Mouse (Mus musculus): ENCODE results near the gene Cnp. TPM values are rescaled to one million over a fixed set of nuclear protein-coding genes. Genes with fewer than 3 reads are reported as not detected.
"Not testable (repeated sequence)": the region's sequence is repeated elsewhere in the genome, so short reads cannot be mapped to it uniquely, and the experiment has no call there.

Cnp gene
- polyA plus RNA-seq (2016; fragmentation: Nextera tagmentation; extraction: Ambion mirVana), result 22.7 and 27.3 TPM in 2 replicates

DNA sequence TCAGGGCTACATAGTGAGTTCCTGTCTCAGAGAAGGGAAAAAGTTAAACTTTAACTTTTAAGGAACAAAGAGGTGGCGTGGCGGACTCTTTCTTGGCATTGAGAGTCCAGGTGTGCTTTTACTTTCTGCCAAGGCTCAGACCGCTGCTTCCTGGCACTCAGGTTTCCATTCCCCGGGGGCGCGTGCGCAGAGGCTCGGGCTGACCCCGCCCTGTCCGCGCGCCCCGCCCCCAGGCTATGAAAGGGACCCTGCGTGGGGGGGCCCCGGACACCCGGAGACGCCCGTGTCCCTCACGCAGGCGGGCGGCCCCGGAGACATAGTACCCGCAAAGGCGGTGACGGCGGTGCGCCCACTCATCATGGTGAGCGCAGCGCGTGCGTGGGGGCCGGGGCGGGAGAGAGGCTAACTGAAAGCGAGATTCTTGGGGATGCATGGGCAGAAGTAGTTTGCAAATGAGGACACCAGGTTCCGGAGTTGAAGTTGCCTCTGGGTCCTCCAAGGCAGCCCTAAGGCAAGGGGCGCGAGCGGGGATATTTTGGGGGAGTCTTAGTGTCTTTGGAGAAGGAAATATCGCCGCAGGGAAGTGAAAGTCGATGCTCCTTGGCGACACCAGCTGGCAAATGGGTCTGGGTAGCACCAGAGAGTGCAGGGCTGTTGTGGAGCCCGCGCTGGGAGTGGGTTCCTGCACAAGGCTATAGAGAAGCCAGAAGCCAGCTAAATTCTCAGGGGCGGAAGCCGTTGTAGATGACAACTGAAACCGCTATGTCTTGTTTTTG lies at the start of gene Cnp:
Gene Cnp, plus strand, starts transcription at position 197 of the 776 bp plus-strand sequence.
- peaks cover 45% of the 10 kb centered on the region for H3K4me1 ChIP-seq (replicated peaks)
- peak within 1 kb of the TSS; percentile 88 for H3K27ac ChIP-seq
- peaks cover 25% of the 10 kb centered on the region for H3K27me3 ChIP-seq (ENCODE audit: insufficient read depth, poor library complexity, severe bottlenecking)
- peaks cover 37% of the 10 kb centered on the region for H3K36me3 ChIP-seq
- WGBS, result 3% methylated on average over 47 of the region's 47 CpGs
- H3K9me3 ChIP-seq, result no peaks in the 10 kb centered on the region
- DNase-seq (ENCODE audit: low spot score), result peak; percentile 63
- peak within 1 kb of the TSS; percentile 69 for H3K4me3 ChIP-seq

DNA sequence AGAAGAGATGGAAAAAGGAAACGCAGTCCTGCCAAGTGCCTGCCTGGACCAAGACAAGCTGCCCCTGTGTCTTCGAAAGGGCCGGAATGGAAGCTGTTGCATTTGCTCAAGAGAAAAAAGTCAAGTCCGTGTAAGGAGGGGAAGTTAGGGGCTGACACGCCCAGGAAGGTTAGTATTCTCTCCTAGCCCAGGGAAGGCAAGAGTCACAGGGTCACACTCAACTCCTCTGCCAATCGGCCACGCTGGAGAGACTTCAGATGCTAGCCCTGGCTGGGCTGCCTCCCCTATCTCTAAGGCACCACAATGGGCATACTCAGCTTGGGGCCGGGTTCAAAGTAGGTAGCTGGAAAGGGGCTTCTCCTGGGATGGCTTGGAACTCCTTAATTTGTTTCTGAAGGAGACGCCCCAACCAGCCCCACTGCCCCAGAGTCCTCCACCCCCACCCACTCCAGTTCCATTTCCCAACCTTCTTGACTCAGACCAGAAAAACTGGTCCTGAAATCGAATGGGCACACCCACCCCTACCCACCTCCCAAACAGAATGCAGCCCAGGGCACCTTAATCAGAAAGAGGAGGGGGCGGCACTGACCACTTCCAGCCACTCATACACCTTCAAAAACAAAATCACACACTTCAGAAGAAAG lies 49.6 kb upstream of the Cnp start:
- Histone ChIP-seq H3K27ac (peak overlapping the region; percentile 95), H3K4me1 (replicated peaks) (peaks cover 43% of the 10 kb centered on the region), H3K9me3 (no peaks in the 10 kb centered on the region), H3K4me3 (peak overlapping the region; percentile 86), H3K36me3 (peaks cover 51% of the 10 kb centered on the region), H3K27me3 (ENCODE audit: insufficient read depth, poor library complexity, severe bottlenecking) (no peaks in the 10 kb centered on the region)
- DNase-seq (ENCODE audit: low spot score), result no peak
- 41% methylated on average over 11 of the region's 11 CpGs for WGBS

DNA sequence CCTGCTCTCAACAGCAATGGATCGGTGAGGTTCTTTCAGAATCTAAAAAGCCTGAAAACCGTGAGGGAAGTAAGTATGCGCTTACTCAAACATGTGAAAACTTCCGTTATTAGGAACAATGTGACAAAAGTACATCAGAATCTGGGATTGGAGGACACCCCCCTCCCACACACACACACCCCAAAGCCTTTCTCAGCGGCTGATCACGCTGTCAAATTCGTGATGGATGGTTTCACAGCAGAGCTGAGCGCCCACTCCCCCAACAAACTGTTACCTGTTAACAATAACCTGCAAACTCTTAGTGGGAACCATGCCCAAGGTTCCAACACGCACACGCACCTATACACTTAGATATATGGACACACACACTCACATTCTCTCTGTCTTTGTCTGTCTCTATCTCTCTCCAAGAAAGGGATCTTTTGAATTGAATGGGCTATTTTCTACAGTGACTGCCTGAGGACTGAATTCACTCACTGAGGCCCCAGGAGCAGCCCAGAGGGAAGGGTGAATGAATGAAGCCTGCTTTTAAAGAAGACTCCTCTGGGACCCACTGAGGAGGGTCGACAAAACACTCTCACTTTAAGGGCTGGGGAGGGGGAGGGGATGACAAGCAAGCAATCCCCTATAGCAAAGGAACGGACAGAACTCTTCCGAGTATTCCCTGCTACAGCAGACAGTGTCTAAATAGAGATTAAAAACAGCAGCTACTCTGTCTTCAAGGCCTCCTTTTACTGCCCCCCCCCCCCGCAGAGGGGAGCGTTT lies 48.5 kb upstream of the Cnp start:
- Histone ChIP-seq H3K27ac (peak overlapping the region; percentile 95), H3K36me3 (peaks cover 40% of the 10 kb centered on the region)
- peak; percentile 31 for DNase-seq (ENCODE audit: low spot score)

DNA sequence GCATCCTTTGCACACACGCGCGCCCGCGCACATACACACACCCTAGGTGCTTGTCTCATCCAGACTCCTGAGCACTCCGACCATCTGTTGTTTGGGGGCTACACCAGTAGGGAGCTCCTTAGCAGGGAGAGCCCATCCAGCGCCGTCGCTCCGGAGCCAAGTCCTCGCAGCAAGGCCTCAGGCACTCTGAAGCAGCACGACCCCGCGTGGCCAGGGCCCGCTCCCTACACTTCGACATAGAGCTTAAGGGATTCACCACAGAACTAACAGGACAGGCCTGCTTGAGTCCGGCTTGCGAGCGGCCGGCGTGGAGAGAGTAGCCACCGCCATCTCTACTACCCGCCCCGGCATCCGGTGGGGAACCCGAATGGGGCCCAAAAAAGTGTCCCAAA lies 47.6 kb upstream of the Cnp start:
- Histone ChIP-seq H3K4me1 (replicated peaks) (peaks cover 43% of the 10 kb centered on the region), H3K36me3 (peaks cover 32% of the 10 kb centered on the region), H3K9me3 (no peaks in the 10 kb centered on the region), H3K4me3 (peak overlapping the region; percentile 86), H3K27ac (peak overlapping the region; percentile 95), H3K27me3 (ENCODE audit: insufficient read depth, poor library complexity, severe bottlenecking) (no peaks in the 10 kb centered on the region)
- peak; percentile 79 for DNase-seq (ENCODE audit: low spot score)
- WGBS, result 0% methylated on average over 26 of the region's 26 CpGs

More for the DNA sequence above, 48.5 kb upstream of the Cnp start:
- peak overlapping the region; percentile 86 for H3K4me3 ChIP-seq
- WGBS, result 5% methylated on average over 15 of the region's 15 CpGs
- H3K9me3 ChIP-seq, result no peaks in the 10 kb centered on the region
- no peaks in the 10 kb centered on the region for H3K27me3 ChIP-seq (ENCODE audit: insufficient read depth, poor library complexity, severe bottlenecking)
- peaks cover 43% of the 10 kb centered on the region for H3K4me1 ChIP-seq (replicated peaks)

DNA sequence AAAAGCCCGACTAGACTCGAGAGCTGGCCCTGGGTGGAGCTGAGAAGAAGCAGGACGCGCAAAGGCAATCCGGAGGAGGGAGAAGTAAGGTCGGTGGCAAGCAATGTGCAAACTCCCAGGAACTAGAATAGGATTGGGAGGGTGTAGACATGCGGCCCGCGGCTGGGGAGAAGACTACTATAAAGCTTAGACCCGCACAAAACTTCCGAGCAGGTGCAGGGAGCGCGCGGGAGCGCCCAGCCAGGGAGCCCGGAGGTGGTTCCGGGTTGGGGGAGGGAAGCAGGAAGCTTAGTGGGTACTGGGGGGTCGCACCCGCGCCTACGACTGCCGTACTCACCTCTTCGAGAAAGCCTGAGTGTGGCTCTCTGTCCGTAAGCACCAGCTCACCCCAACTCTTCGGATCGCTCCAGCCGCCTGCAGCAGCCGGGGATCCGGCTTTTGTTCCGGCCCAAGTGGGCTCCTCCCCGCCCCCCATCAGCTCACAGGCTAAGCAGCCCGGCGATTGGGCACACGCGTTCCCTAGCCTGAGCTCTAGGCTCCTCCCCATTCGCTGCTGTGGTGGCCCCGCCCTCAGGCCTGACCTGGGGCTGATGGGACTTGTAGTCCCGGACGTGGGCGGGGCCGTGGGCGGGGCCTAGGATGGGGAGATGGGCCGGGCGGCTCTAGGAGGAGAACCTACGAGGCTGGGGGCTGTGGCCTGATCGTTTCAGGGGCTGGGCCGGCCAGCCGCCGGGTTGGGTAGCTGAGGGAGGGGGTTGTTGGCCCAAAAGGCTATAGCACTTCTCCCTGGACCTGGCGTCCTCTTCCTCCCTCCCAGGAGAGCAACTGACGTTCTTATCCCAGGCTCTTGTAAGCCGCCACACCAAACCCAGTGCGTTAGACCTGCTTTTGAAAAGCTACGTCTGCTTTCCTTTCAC lies 47.0 kb upstream of the Cnp start, which contains the start of gene Acly:
Gene Acly, minus strand, starts transcription at position 543 of the 917 bp plus-strand sequence.
- H3K4me1 ChIP-seq (replicated peaks), result peaks cover 43% of the 10 kb centered on the region
- H3K27ac ChIP-seq, result peak within 1 kb of the TSS; percentile 95
- no peaks in the 10 kb centered on the region for H3K27me3 ChIP-seq (ENCODE audit: insufficient read depth, poor library complexity, severe bottlenecking)
- H3K4me3 ChIP-seq, result peak within 1 kb of the TSS; percentile 86
- no peaks in the 10 kb centered on the region for H3K9me3 ChIP-seq
- peaks cover 25% of the 10 kb centered on the region for H3K36me3 ChIP-seq
- DNase-seq (ENCODE audit: low spot score), result peak; percentile 99
- WGBS, result under 1% methylated on average over 54 of the region's 54 CpGs

DNA sequence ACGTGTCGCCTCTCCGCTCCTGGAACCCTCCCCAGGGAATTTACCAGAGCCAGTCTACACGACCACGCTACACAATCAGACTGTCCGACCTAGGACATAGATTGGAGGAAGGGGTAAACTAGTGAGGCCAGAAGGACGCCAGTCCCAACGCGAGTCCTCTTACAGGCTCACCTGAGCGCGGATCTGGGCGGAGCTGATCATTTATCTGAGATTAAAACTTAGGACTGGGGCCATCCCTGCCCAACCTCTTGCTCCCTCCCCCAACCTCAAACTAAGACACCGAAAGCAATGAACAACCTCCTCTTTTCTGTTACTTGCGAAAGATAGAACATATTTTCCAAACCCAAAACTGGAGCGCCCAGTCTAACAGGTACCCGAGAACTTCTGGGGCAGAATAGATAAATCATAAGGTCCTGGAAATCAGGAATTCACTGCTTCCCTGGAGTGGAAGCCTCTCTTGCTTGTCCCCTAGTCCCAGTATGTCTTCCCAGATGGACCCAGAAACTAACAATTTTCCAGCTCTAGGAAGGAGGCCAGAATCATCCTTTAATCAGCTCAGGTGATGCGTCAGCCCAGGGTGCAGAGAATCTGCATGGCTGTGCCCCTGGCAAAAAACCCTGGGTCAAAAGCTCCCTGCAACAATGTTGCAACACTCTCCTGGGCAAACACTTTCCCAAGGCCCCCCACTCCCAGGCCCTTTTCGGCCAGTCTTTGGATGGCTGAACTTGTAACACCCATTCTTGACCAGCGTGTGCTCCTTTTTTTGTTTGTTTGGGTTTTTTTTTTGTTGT lies 46.1 kb upstream of the Cnp start:
- H3K27ac ChIP-seq, result peak overlapping the region; percentile 95
- H3K36me3 ChIP-seq, result peaks cover 17% of the 10 kb centered on the region
- H3K9me3 ChIP-seq, result no peaks in the 10 kb centered on the region
- WGBS, result 22% methylated on average over 19 of the region's 19 CpGs
- DNase-seq (ENCODE audit: low spot score), result no peak
- peak overlapping the region; percentile 86 for H3K4me3 ChIP-seq
- peaks cover 43% of the 10 kb centered on the region for H3K4me1 ChIP-seq (replicated peaks)
- H3K27me3 ChIP-seq (ENCODE audit: insufficient read depth, poor library complexity, severe bottlenecking), result no peaks in the 10 kb centered on the region

DNA sequence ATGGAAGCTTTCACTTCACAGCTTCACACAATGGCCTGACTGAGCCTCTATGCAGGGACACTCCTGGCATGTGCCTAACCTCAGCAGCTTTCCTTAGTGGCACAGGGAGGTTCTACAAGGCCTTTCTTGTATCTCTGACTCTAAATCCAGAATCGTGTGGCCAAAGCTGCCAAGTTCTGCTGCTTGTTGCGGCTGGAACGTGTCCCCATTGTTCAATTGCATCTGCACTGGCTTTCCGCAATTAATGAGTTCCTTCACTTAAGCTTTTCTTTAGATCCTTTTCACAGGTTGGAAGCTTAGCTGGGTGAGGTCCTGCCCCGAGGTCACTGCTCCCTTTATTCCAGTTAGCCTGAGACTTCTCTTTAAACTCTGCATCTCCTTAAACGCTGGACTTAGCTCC lies 40.8 kb upstream of the Cnp start:
- no peak for DNase-seq (ENCODE audit: low spot score)
- Histone ChIP-seq H3K4me1 (replicated peaks) (peaks cover 4% of the 10 kb centered on the region; the same call in 1 of the 2 replicates), H3K27me3 (ENCODE audit: insufficient read depth, poor library complexity, severe bottlenecking) (no peaks in the 10 kb centered on the region), H3K36me3 (no peaks in the 10 kb centered on the region), H3K9me3 (no peaks in the 10 kb centered on the region), H3K27ac (no peak overlapping the region), H3K4me3 (no peak overlapping the region)
- 64% methylated on average over 6 of the region's 6 CpGs for WGBS

DNA sequence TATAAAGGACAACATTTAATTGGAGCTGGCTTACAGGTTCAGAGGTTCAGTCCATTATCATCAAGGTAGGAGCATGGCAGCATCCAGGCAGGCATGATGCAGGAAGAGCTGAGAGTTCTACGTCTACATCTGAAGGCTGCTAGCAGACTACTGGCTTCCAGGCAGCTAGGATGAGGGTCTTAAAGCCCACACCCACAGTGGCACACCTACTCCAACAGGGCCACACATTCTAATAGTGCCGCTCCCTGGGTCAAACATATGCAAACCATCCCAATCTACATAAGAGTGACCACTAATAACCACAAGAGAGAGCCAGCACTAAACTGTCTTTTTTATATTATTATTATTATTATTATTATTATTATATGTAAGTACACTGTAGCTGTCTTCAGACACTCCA lies 40.3 kb upstream of the Cnp start:
- 82% methylated on average over 2 of the region's 2 CpGs for WGBS
- DNase-seq (ENCODE audit: low spot score); H3K4me3 ChIP-seq; H3K4me1 ChIP-seq (replicated peaks); H3K27me3 ChIP-seq (ENCODE audit: insufficient read depth, poor library complexity, severe bottlenecking); H3K27ac ChIP-seq; H3K36me3 ChIP-seq; H3K9me3 ChIP-seq: not testable (repeated sequence)

DNA sequence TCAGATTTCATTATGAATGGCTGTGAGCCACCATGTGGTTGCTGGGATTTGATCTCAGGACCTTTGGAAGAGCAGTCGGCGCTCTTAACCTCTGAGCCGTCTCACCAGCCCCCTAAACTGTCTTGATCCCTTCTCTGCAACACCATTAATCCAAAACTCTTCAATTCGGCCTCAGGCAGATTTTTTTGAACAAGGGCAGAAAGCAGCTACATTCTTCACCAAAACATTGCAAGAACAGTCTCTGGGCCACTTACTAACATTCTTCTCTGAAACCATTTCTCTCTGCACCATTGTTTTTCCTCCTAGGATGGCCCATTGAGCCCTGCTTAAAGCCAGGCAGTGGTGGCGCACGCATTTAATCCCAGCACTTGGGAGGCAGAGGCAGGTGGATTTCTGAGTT lies 39.9 kb upstream of the Cnp start:
- not testable (repeated sequence) for H3K4me1 ChIP-seq (replicated peaks); H3K27ac ChIP-seq; H3K36me3 ChIP-seq; H3K4me3 ChIP-seq; DNase-seq (ENCODE audit: low spot score); H3K27me3 ChIP-seq (ENCODE audit: insufficient read depth, poor library complexity, severe bottlenecking); H3K9me3 ChIP-seq
- 83% methylated on average over 6 of the region's 6 CpGs for WGBS

DNA sequence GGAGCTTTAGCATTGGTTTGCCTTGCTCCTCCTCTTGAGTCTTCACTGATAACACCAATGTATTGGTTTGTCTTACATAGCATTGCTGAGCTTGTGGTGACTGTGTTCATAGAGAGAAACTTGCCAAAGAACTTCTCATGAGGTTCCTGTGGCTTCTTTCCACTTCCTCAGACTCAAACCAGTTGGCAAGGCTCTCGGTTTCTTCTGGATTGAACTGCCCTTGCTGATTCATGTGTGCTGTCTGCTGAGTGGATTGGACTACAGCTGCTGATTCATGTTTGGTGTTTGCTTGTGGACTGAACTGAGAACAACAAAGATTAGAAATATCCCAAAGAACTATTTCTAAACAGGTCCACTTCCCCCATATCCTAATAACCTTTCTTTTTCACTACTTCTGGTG lies 38.7 kb upstream of the Cnp start:
- 0 out of 2 replicates have a peak, but pooled peaks cover 4% of the 10 kb centered on the region for H3K4me1 ChIP-seq (replicated peaks)
- no peak for DNase-seq (ENCODE audit: low spot score)
- WGBS, result 88% methylated on average over 1 of the region's 1 CpGs
- H3K36me3 ChIP-seq, result no peaks in the 10 kb centered on the region
- H3K4me3 ChIP-seq, result no peak overlapping the region
- H3K27ac ChIP-seq, result no peak overlapping the region
- no peaks in the 10 kb centered on the region for H3K9me3 ChIP-seq
- no peaks in the 10 kb centered on the region for H3K27me3 ChIP-seq (ENCODE audit: insufficient read depth, poor library complexity, severe bottlenecking)

DNA sequence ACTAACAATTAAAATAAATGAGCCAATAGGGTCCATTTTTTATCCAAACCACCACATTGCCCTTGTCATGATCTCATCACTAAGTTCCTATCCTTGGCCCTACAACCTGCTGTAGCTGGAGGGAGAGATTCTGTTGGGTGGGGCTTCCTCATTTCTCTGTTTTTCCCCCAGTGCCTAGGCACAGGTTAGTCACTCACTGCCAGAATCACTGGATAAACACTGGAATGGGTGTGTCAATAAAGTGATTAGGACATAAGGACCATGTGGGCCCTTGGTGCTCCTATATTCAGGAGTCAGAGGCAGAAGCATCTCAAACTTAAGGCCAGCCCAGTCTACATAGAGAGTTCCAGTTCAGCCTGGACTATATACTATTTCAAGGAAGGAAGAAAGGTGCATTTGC lies 38.2 kb upstream of the Cnp start:
- DNase-seq (ENCODE audit: low spot score), result no peak
- H3K36me3 ChIP-seq, result no peaks in the 10 kb centered on the region
- no peaks in the 10 kb centered on the region for H3K9me3 ChIP-seq
- H3K27me3 ChIP-seq (ENCODE audit: insufficient read depth, poor library complexity, severe bottlenecking), result no peaks in the 10 kb centered on the region
- H3K4me3 ChIP-seq, result no peak overlapping the region
- H3K27ac ChIP-seq, result no peak overlapping the region
- H3K4me1 ChIP-seq (replicated peaks), result 0 out of 2 replicates have a peak, but pooled peaks cover 4% of the 10 kb centered on the region
